Mouse (Mus musculus): ENCODE data around the gene Ms4a14.
"Not testable (repeated sequence)": the region's sequence is repeated elsewhere in the genome, so short reads cannot be mapped to it uniquely, and the experiment has no call there.

- TF ChIP-seq CTCF (IDR thresholded peaks at IDR 0.05; ENCODE audit: control insufficient read depth, insufficient read depth, insufficient read length); MYOG (IDR thresholded peaks at IDR 0.05; ENCODE audit: control insufficient read depth, extremely low read depth, insufficient read length); MAX (IDR thresholded peaks at IDR 0.05); CEBPB (IDR thresholded peaks at IDR 0.05; ENCODE audit: low read depth); FOSL1 (IDR thresholded peaks at IDR 0.05; ENCODE audit: insufficient read depth, low read length, poor library complexity, severe bottlenecking): not testable (repeated sequence)
Observed at GRCm38 (mm10) chr19:11299529-11299928, 14.7 kb downstream of the Ms4a14 start.
